8 mouse cellular contexts compared by ENCODE assay signal in the genomic region with DNA sequence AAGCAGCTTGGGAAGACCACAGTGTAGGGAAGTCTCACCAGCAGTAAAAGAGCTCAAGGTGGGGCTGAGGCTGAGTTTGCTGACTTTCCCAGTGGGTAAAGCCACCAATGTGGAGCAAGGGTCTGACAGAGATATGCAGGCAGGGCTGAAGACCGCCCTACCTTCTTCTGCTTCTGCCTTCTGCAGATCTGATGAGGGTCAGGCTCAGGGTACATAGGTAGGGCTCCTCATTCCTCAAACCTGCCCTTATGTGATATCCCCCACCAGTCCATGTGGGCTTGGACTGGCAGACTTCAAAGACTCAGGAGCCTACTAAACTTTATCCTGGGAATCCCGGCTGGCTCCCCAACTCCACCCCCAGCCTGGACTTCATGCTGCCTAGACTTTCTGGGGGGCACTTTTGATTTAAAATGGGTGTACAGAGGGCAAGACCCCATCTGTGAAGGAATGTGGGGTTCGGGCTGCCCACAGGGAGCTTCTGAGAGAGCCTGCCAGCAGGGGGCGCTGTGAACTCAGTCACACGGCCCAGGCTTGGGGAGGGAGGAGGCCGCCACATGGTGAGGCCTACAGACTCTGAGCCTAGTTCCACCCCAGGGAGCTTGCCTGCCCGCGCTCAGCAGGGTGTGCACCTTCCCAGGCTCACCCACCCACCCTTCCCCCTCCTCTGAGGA.
DNase-seq lines count a peak whose midpoint lies in the region; ATAC-seq lines count a peak whose summit lies in the region.

No protein-coding gene starts in this region.

- ATAC-seq in hematopoietic stem cell, adult 5-6 weeks (replicated peaks in 1 of 2; ENCODE audit: insufficient read depth in 1 of 2, low FRiP score in 2 of 2, low TSS enrichment in 1 of 2, low read depth in 1 of 2, poor library complexity in 2 of 2, severe bottlenecking in 2 of 2): peak; percentile 8 to 50; a peak in 1 of 4 replicates

- DNase-seq in R1 (ENCODE audit: low read depth, low spot score): peak; percentile 76
- DNase-seq in cerebellum, adult 18-20 months: peak; percentile 60 to 75
- peak; percentile 59 for DNase-seq in forelimb bud, embryonic 11.5 days (ENCODE audit: low read depth, low spot score)
- peak; percentile 42 for DNase-seq in left cerebral cortex, adult 11 months (ENCODE audit: low spot score)
- DNase-seq in lung, postnatal 36 days: peak; percentile 97
- peak; percentile 62 for DNase-seq in right cerebral cortex, postnatal 25 days
- DNase-seq in urinary bladder, postnatal 25 days (ENCODE audit: low spot score): peak; percentile 96

Comparison
In these comparisons a context has a peak if more than half of its experiments do, and no peak if none do; other contexts are left out.
1. Peak in every context shown above with its lines: DNase-seq and ATAC-seq.
2. DNase-seq: peak in every context shown above with its lines; median percentile 97 in lung, postnatal 36 days; 96 in urinary bladder, postnatal 25 days; 76 in R1; 68 in cerebellum, adult 18-20 months; 62 in right cerebral cortex, postnatal 25 days; 59 in forelimb bud, embryonic 11.5 days; 42 in left cerebral cortex, adult 11 months.